In the genomic region with DNA sequence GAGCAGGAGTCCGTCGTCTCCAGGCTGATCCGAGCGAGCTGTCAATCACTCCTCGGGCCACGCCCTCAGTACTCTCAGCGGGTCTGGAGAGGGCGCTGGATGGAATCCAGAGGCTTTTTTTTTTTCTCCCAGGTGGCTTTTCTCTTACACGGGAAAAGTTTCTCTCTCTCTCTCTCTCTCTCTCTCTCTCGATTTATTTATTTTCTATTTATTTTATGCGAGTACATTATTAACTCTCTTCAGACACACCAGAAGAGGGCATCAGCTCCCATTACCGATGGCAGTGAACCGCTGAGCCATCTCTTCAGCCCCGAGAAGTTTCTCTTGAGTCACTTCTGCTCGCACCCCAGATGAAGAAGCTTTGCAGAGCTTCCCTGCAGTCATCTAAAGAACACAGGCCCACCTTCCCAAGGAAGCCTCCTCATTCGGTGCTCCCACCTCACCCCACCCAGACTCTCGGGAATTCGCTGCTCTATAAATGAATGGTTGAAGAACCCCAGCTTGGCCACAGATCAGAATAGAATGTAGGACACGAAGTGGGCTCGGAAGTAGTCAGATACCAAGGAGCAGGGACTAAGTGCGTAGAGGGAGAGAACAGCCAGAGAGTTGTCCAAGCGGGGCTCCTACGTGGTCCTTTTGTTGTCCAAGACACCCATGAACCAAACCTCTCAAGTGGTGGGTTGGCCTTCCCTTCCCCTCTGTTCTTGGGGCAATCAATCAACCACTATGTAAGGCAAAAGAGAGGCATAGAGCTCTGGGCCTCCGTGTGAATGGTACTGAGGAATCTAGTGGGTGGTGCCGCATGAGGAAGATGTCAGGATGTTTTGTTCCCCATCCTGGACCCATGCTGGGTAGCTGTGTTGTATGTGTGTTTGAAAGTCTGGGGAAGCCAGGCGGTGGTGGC, we compare ENCODE assay signal across 8 mouse cellular contexts. TPM values are rescaled to one million over a fixed set of nuclear protein-coding genes. Genes with fewer than 3 reads are reported as not detected.
DNase-seq lines count a peak whose midpoint lies in the region; ATAC-seq lines count a peak whose summit lies in the region.

A gene (minus strand): TSS at position 30 of the 904 bp plus-strand sequence.

- peaks cover 15% of the 10 kb centered on the region for H3K4me1 ChIP-seq in hindbrain, embryonic 14.5 days (replicated peaks; ENCODE audit: control insufficient read depth, insufficient read depth, low read length)
- peaks cover 36% of the 10 kb centered on the region for H3K4me1 ChIP-seq in liver, embryonic 15.5 days (replicated peaks)

- H3K27me3 ChIP-seq in hindbrain, embryonic 14.5 days (ENCODE audit: control insufficient read depth, insufficient read depth, low read length) = no peaks in the 10 kb centered on the region
- no peaks in the 10 kb centered on the region for H3K27me3 ChIP-seq in liver, embryonic 15.5 days

- 6% methylated on average over 26 of the region's 26 CpGs for WGBS in hindbrain, embryonic 14.5 days
- 15% methylated on average over 26 of the region's 26 CpGs for WGBS in liver, embryonic 15.5 days (ENCODE audit: insufficient replicate concordance)

- no peak for DNase-seq in layer of hippocampus, adult 18-20 months (ENCODE audit: low spot score in 2 of 2)
- no peak for DNase-seq in layer of hippocampus, adult 9-10 months (ENCODE audit: low spot score)
- peak; percentile 20 for DNase-seq in NIH3T3 (ENCODE audit: low read depth)
- DNase-seq in embryo, embryonic 9.5 days (ENCODE audit: extremely low spot score) = peak; percentile 49
- DNase-seq in hindbrain, embryonic 14.5 days (ENCODE audit: low spot score) = no peak
- no peak for DNase-seq in frontal cortex, postnatal 36 days (ENCODE audit: low spot score in 2 of 2)

- peak within 1 kb of the TSS; percentile 60 for H3K4me2 ChIP-seq in hindbrain, embryonic 14.5 days (replicated peaks)
- peak within 1 kb of the TSS; percentile 92 for H3K4me2 ChIP-seq in liver, embryonic 15.5 days

- no peaks in the 10 kb centered on the region for H3K9me3 ChIP-seq in hindbrain, embryonic 14.5 days (ENCODE audit: control insufficient read depth, low read length)
- H3K9me3 ChIP-seq in liver, embryonic 15.5 days (replicated peaks) = no peaks in the 10 kb centered on the region

- H3K36me3 ChIP-seq in hindbrain, embryonic 14.5 days (replicated peaks; ENCODE audit: control insufficient read depth, insufficient read depth) = peaks cover 18% of the 10 kb centered on the region
- H3K36me3 ChIP-seq in liver, embryonic 15.5 days (replicated peaks) = peaks cover 31% of the 10 kb centered on the region

- H3K4me3 ChIP-seq in hindbrain, embryonic 14.5 days (replicated peaks; ENCODE audit: low read length) = peak within 1 kb of the TSS; percentile 58
- peak within 1 kb of the TSS; percentile 75 for H3K4me3 ChIP-seq in liver, embryonic 15.5 days (replicated peaks)

- no peak for ATAC-seq in hindbrain, embryonic 14.5 days (ENCODE audit: low FRiP score)
- peak; percentile 88 for ATAC-seq in liver, embryonic 15.5 days (ENCODE audit: insufficient read depth)
- no peak for ATAC-seq in CD4-positive, CD25-positive, alpha-beta regulatory T cell, adult 4 months

- H3K9ac ChIP-seq in hindbrain, embryonic 14.5 days = peak within 1 kb of the TSS; percentile 80
- H3K9ac ChIP-seq in liver, embryonic 15.5 days = peak within 1 kb of the TSS; percentile 85

- H3K27ac ChIP-seq in hindbrain, embryonic 14.5 days = peak within 1 kb of the TSS; percentile 93
- peak within 1 kb of the TSS; percentile 96 for H3K27ac ChIP-seq in liver, embryonic 15.5 days (replicated peaks)

RNA-seq across cellular contexts. Expression of the gene that starts here (rescaled TPM):
- total RNA-seq in layer of hippocampus, adult 18-20 months (2021) = 10 to 100 TPM; 33.2 to 34.3 TPM
- polyA plus RNA-seq in hindbrain, embryonic 14.5 days (2014; fragmentation: Nextera tagmentation; extraction: Ambion mirVana) = 37.9 and 40.8 TPM in 2 replicates
- 11.8 and 13.3 TPM in 2 replicates for polyA plus RNA-seq in liver, embryonic 15.5 days (2015; fragmentation: Nextera tagmentation; extraction: Ambion mirVana)
- 1 to 10 TPM; 5.6 to 7.4 TPM for polyA plus RNA-seq in CD4-positive, CD25-positive, alpha-beta regulatory T cell, adult 4 months (2017; shearing (Covaris generic))

Comparison
In these comparisons a context has a peak if more than half of its experiments do, and no peak if none do; other contexts are left out.
1. DNase-seq: peak in NIH3T3 (single experiment) and embryo, embryonic 9.5 days (single experiment); none in layer of hippocampus, adult 18-20 months (0 of 2), layer of hippocampus, adult 9-10 months (single experiment), hindbrain, embryonic 14.5 days (single experiment) and frontal cortex, postnatal 36 days (0 of 2).